Mouse (Mus musculus) CH12.LX (cell line): ENCODE measurements around the gene Pcsk7. TPM values are rescaled to one million over a fixed set of nuclear protein-coding genes. Genes with fewer than 3 reads are reported as not detected.

Experiments
- DNase-seq: peaks from one replicate; pipeline ENCODE4 v3.0.0-alpha.2; 2013; ENCODE audit errors: extremely low read depth
- H3K27ac ChIP-seq: 2 replicates; pipeline ENCODE4 v1.5.1; 2012; ENCODE audit warnings: low read depth, mild to moderate bottlenecking, control low read depth, moderate library complexity; ENCODE audit not compliant: insufficient read depth
- H3K27me3 ChIP-seq: replicated peaks from 2 replicates; pipeline ENCODE3; 2012; ENCODE audit warnings: inconsistent platforms
- H3K36me3 ChIP-seq, 2 experiments: replicated peaks in 1 of 2; 2 replicates each; pipeline versions ENCODE3 to v1.6.1; 2012; ENCODE audit warnings: inconsistent platforms in 1 of 2, low read length in 1 of 2, mild to moderate bottlenecking in 1 of 2, mixed read lengths in 1 of 2, moderate library complexity in 1 of 2; ENCODE audit not compliant: control insufficient read depth in 1 of 2, insufficient read depth in 1 of 2
- H3K4me1 ChIP-seq, 2 experiments: 2 replicates each; pipeline ENCODE4 v1.6.1; 2012; ENCODE audit warnings: inconsistent platforms in 1 of 2, moderate library complexity in 1 of 2; ENCODE audit not compliant: insufficient read depth in 2 of 2, control insufficient read depth in 1 of 2
- H3K4me2 ChIP-seq: 2 replicates; pipeline ENCODE4 v1.6.1; 2012; ENCODE audit warnings: low read depth, mild to moderate bottlenecking, control low read depth; ENCODE audit not compliant: poor library complexity, insufficient read depth, severe bottlenecking
- H3K4me3 ChIP-seq, 3 experiments: fragments of 150-350 bp in 1 of 3; sonication (generic) in 1 of 3; replicated peaks in 1 of 3; 2 replicates each; pipeline versions ENCODE3 to v1.5.1; 2011 to 2012; ENCODE audit warnings: low read depth in 2 of 3, low read length in 2 of 3, mild to moderate bottlenecking in 2 of 3, moderate library complexity in 2 of 3, control low read depth in 1 of 3, improper control_type of control experiment in 1 of 3, inconsistent platforms in 1 of 3, mixed read lengths in 1 of 3; ENCODE audit not compliant: poor library complexity in 1 of 3
- H3K79me2 ChIP-seq: replicated peaks from 2 replicates; pipeline ENCODE4 v1.6.1; 2012; ENCODE audit warnings: mild to moderate bottlenecking, moderate library complexity; ENCODE audit not compliant: control insufficient read depth, poor library complexity, insufficient read depth, severe bottlenecking; ENCODE audit errors: extremely low read depth
- H3K9ac ChIP-seq: 2 replicates; pipeline ENCODE4 v1.6.1; 2012; ENCODE audit warnings: low read depth, mild to moderate bottlenecking, control low read depth, moderate library complexity; ENCODE audit not compliant: insufficient read depth
- H3K9me3 ChIP-seq: replicated peaks from 2 replicates; pipeline ENCODE3; 2012; ENCODE audit warnings: low read length, inconsistent platforms, mixed read lengths
- CHD2 ChIP-seq: IDR thresholded peaks from 2 replicates; pipeline ENCODE4 v1.6.1; 2011; ENCODE audit warnings: low read length, improper control_type of control experiment
- E2F4 ChIP-seq: IDR thresholded peaks from 2 replicates; pipeline ENCODE4 v1.6.1; 2011; ENCODE audit warnings: low read depth, low read length, improper control_type of control experiment; ENCODE audit not compliant: insufficient replicate concordance
- EP300 ChIP-seq: IDR thresholded peaks from 2 replicates; pipeline ENCODE4 v1.6.1; 2011; ENCODE audit warnings: low read length, improper control_type of control experiment
- IRF4 ChIP-seq: IDR thresholded peaks from 2 replicates; pipeline ENCODE4 v1.6.1; 2014; ENCODE audit warnings: low read depth, mild to moderate bottlenecking, inconsistent platforms, low read length, improper control_type of control experiment
- JUN ChIP-seq: IDR thresholded peaks from 2 replicates; pipeline ENCODE4 v1.6.1; 2011; ENCODE audit warnings: low read depth, mild to moderate bottlenecking, low read length, improper control_type of control experiment, moderate library complexity; ENCODE audit not compliant: insufficient read depth
- JUND ChIP-seq: conservative IDR thresholded peaks from 2 replicates; pipeline ENCODE4 v1.6.1; 2011; ENCODE audit warnings: low read depth, low read length, improper control_type of control experiment
- KAT2A ChIP-seq: IDR thresholded peaks from 2 replicates; pipeline ENCODE4 v1.6.1; 2012; ENCODE audit warnings: low read length, improper control_type of control experiment, inconsistent platforms; ENCODE audit not compliant: insufficient replicate concordance
- MAFK ChIP-seq: IDR thresholded peaks from 2 replicates; pipeline ENCODE4 v1.6.1; 2011; ENCODE audit warnings: low read length, improper control_type of control experiment; ENCODE audit not compliant: insufficient replicate concordance
- MAX ChIP-seq: IDR thresholded peaks from 2 replicates; pipeline ENCODE4 v1.6.1; 2011; ENCODE audit warnings: low read length, improper control_type of control experiment
- MXI1 ChIP-seq: IDR thresholded peaks from 2 replicates; pipeline ENCODE4 v1.6.1; 2011; ENCODE audit warnings: mild to moderate bottlenecking, low read depth, low read length, improper control_type of control experiment
- MYC ChIP-seq: IDR thresholded peaks from 2 replicates; pipeline ENCODE4 v1.6.1; 2011; ENCODE audit warnings: low read depth, mild to moderate bottlenecking, improper control_type of control experiment, low read length
- NELFE ChIP-seq: IDR thresholded peaks from 2 replicates; pipeline ENCODE4 v1.6.1; 2011; ENCODE audit warnings: low read depth, low read length, improper control_type of control experiment
- NRF1 ChIP-seq: IDR thresholded peaks from 2 replicates; pipeline ENCODE4 v1.6.1; 2014; ENCODE audit warnings: low read depth, mild to moderate bottlenecking, inconsistent platforms, low read length, improper control_type of control experiment, moderate library complexity
- POLR2AphosphoS2 ChIP-seq: IDR thresholded peaks from 2 replicates; pipeline ENCODE4 v1.6.1; 2011; ENCODE audit warnings: low read depth, low read length, improper control_type of control experiment
- RAD21 ChIP-seq: IDR thresholded peaks from 2 replicates; pipeline ENCODE4 v1.6.1; 2011; ENCODE audit warnings: low read depth, mild to moderate bottlenecking, low read length, improper control_type of control experiment, moderate library complexity
- SIN3A ChIP-seq: IDR thresholded peaks from 2 replicates; pipeline ENCODE4 v1.6.1; 2012; ENCODE audit warnings: low read length, improper control_type of control experiment, inconsistent platforms
- SMC3 ChIP-seq: IDR thresholded peaks from 2 replicates; pipeline ENCODE4 v1.6.1; 2011; ENCODE audit warnings: low read depth, low read length, improper control_type of control experiment
- TBP ChIP-seq: conservative IDR thresholded peaks from 2 replicates; pipeline ENCODE4 v1.6.1; 2011; ENCODE audit warnings: low read depth, low read length, improper control_type of control experiment
- UBTF ChIP-seq: IDR thresholded peaks from 2 replicates; pipeline ENCODE4 v1.6.1; 2012; ENCODE audit warnings: low read depth, mild to moderate bottlenecking, inconsistent platforms, low read length, improper control_type of control experiment, moderate library complexity
- USF1 ChIP-seq: IDR thresholded peaks from 2 replicates; pipeline ENCODE4 v1.6.1; 2014; ENCODE audit warnings: low read depth, mild to moderate bottlenecking, inconsistent platforms, low read length, improper control_type of control experiment
- ZC3H11A ChIP-seq: IDR thresholded peaks from 2 replicates; pipeline ENCODE4 v1.6.1; 2012; ENCODE audit warnings: low read depth, mild to moderate bottlenecking, inconsistent platforms, low read length, improper control_type of control experiment
- ZKSCAN1 ChIP-seq: IDR thresholded peaks from 2 replicates; pipeline ENCODE4 v1.6.1; 2012; ENCODE audit warnings: low read depth, inconsistent platforms, low read length, improper control_type of control experiment, borderline replicate concordance
- ZMIZ1 ChIP-seq: IDR thresholded peaks from 2 replicates; pipeline ENCODE4 v1.6.1; 2012; ENCODE audit warnings: low read depth, mild to moderate bottlenecking, inconsistent platforms, low read length, improper control_type of control experiment
- dilution Hi-C: fragments of 300-500 bp; cut with MboI; formaldehyde crosslinking; loops from 2 replicates; pipeline ENCODE4 v1.14.3; 2020; ENCODE audit warnings: low sequenced_read_pairs; ENCODE audit not compliant: extremely low pct_unique_long_range_greater_than_20kb, extremely low pct_ligation_motif_present
- in situ Hi-C: fragments of 300-500 bp; cut with MboI; formaldehyde crosslinking; loops from 3 replicates; pipeline ENCODE4 v1.14.3; 2019; ENCODE audit warnings: low sequenced_read_pairs, low pct_ligation_motif_present, low pct_unique_long_range_greater_than_20kb, mixed read lengths
- polyA plus RNA-seq: library from polyadenylated mRNA; unstranded; fragments of >175 nt; gene quantifications from 2 replicates; pipeline ENCODE4 v1.2.1, GENCODE M21; 2012; ENCODE audit warnings: low read depth; ENCODE audit not compliant: insufficient read length
- total RNA-seq, 2 experiments: library from RNA; depleted of rRNA; stranded (reverse); fragments of 300-350 nt in 1 of 2; fragments of >200 nt in 1 of 2; gene quantifications; 2 replicates each; pipeline ENCODE4 v1.2.3; 2012 to 2014

The Pcsk7 gene
- total and polyA plus RNA-seq, 3 experiments: 16.5 to 18.5 (median 17.9) TPM

DNA sequence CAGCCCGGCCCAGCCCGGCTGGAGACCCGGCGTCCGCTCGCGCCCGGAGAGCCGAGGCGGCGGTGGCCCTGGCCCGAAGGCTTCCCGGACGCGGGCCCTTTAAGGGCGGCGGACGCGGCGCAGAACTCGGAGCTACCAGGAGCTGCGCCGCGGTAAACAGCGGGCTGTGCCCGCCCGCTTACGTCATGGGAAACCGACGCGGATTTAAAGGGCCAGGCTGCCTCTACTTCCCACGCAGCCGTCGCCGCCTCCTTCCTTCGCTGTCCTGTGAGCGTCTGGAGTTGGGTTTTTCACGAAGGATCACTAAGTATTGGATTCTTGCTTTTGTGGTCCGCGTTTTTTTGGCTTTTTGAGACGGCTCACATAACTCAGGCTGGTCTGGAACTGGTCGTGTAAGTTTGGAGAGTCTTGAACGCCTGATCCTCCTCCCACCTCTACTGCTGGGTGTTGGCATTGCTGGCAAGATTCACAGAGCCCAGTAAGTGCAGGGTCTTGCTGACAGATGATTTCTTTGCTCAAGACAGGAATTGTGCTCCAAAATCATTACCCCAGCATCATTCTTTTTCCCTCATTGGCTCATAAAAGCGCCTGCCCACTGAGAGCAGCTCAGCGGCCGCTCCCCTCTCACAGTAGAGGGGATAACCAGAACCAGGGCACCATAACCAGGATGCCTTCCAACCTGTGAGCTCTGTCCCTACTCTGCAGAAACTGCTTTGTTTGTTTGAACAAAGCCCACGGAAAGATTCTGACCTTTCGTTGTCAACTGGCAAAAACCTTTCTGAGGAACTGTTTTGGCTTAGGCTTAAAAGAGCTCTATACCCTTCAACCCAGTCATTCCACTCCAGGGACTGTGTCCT, 49.0 kb downstream of the Pcsk7 start, which contains the start of gene Sidt2 (continued):
- TF ChIP-seq MXI1 (peak; percentile 74; the same call in 1 of the 2 replicates), ZKSCAN1 (no peak), UBTF (no peak; the same call in 1 of the 2 replicates), NELFE (no peak; the same call in 1 of the 2 replicates), SIN3A (peak; percentile 95), KAT2A (no peak), IRF4 (peak; percentile 53), SMC3 (no peak), MYC (no peak), CHD2 (no peak), USF1 (no peak), MAX (no peak), MAFK (no peak)

- H3K4me1 ChIP-seq: peaks cover 6 to 42% of the 10 kb centered on the region in 2 experiments; a peak in 3 of 4 replicates
- no peak for TF ChIP-seq JUND
- no peak for TF ChIP-seq UBTF
- TF ChIP-seq EP300: no peak
- TF ChIP-seq ZKSCAN1: no peak
- TF ChIP-seq, all 38 proteins: peak for 0
- in situ Hi-C loops: no loop called here
- H3K27ac ChIP-seq: no peak overlapping the region
- H3K36me3 ChIP-seq: peaks cover 15 to 44% of the 10 kb centered on the region in 2 experiments
- H3K79me2 ChIP-seq: peaks cover 6% of the 10 kb centered on the region; the same call in 1 of the 2 replicates
- no peak overlapping the region for H3K4me3 ChIP-seq
- no peak overlapping the region for H3K4me2 ChIP-seq
- no peaks in the 10 kb centered on the region for H3K9me3 ChIP-seq
- H3K27me3 ChIP-seq: no peaks in the 10 kb centered on the region
- no peak overlapping the region for H3K9ac ChIP-seq
- dilution Hi-C loops: no loop called here
- DNase-seq: no peak
These were observed 51.9 kb downstream of the Pcsk7 start for GRCm38 (mm10) chr9:45958023-45958670.

DNA sequence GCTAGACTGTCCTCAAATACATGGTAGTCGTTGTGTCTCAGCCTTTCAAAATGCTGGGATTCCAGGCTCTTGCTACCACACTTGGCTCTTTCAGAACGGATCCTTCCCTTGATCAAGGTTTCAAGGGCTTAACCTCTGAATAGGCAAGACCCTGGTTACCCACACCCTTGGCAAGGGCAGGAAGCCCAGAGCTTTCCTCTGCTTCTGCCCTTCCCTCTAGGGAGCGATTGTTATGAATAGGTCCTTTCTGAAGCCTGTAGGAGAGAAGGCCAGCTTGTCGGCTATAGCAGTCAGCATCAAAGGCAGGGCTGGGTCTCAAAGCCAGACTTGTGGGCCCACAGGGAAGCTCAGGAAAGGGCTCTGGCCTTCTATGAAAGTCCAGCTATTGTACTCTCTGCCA, 52.6 kb downstream of the Pcsk7 start:
- no peaks in the 10 kb centered on the region for H3K27me3 ChIP-seq
- peaks cover 4% of the 10 kb centered on the region; the same call in 1 of the 2 replicates for H3K79me2 ChIP-seq
- in situ Hi-C loops: no loop called here
- H3K9me3 ChIP-seq: no peaks in the 10 kb centered on the region
- peaks cover 20 to 48% of the 10 kb centered on the region in 2 experiments for H3K36me3 ChIP-seq
- H3K4me3 ChIP-seq: no peak overlapping the region
- dilution Hi-C loops: no loop called here
- no peak for TF ChIP-seq E2F4
- TF ChIP-seq NRF1: no peak
- TF ChIP-seq POLR2AphosphoS2: no peak
- TF ChIP-seq IRF4: no peak
- no peak for TF ChIP-seq ZMIZ1
- TF ChIP-seq SIN3A: no peak
- TF ChIP-seq JUN: no peak
- no peak for TF ChIP-seq RAD21
- TF ChIP-seq TBP: no peak
- TF ChIP-seq ZC3H11A: no peak
- no peak for TF ChIP-seq NELFE
- TF ChIP-seq, all 38 proteins: peak for 0
- H3K4me2 ChIP-seq: no peak overlapping the region
- H3K9ac ChIP-seq: no peak overlapping the region
- DNase-seq: no peak
- H3K27ac ChIP-seq: no peak overlapping the region
- H3K4me1 ChIP-seq: peaks cover 2 to 43% of the 10 kb centered on the region in 2 experiments; a peak in 3 of 4 replicates
